Mouse (Mus musculus) liver, embryonic 15.5 days (tissue): ENCODE measurements around the gene Gpc2. TPM values are rescaled to one million over a fixed set of nuclear protein-coding genes. Genes with fewer than 3 reads are reported as not detected.

Experiments used
- ATAC-seq: fragments of 200-750 bp; cut with Nextera tagmentation; 2 replicates; pipeline ENCODE4 v1.8.0; 2017; ENCODE audit warnings: moderate number of reproducible peaks, mild to moderate bottlenecking, moderate library complexity; ENCODE audit not compliant: insufficient read depth
- H3K27ac ChIP-seq: fragments of 300-500 bp; sonication (generic); replicated peaks from 2 replicates; pipeline ENCODE4 v1.5.1; 2015; ENCODE audit warnings: mild to moderate bottlenecking, inconsistent platforms
- H3K27me3 ChIP-seq: fragments of 300-500 bp; sonication (generic); 2 replicates; pipeline ENCODE4 v1.6.1; 2015; ENCODE audit warnings: mild to moderate bottlenecking, inconsistent platforms
- H3K36me3 ChIP-seq: fragments of 300-500 bp; sonication (generic); replicated peaks from 2 replicates; pipeline ENCODE4 v1.6.1; 2015; ENCODE audit warnings: moderate library complexity, mild to moderate bottlenecking, inconsistent platforms
- H3K4me1 ChIP-seq: fragments of 300-500 bp; sonication (generic); replicated peaks from 2 replicates; pipeline ENCODE4 v1.6.1; 2015; ENCODE audit warnings: inconsistent platforms
- H3K4me2 ChIP-seq: fragments of 300-500 bp; sonication (generic); 2 replicates; pipeline ENCODE4 v1.6.1; 2015; ENCODE audit warnings: moderate library complexity, mild to moderate bottlenecking, inconsistent platforms
- H3K4me3 ChIP-seq: fragments of 300-500 bp; sonication (generic); replicated peaks from 2 replicates; pipeline ENCODE4 v1.5.1; 2015; ENCODE audit warnings: mild to moderate bottlenecking, inconsistent platforms
- H3K9ac ChIP-seq: fragments of 300-500 bp; sonication (generic); 2 replicates; pipeline ENCODE4 v1.6.1; 2015; ENCODE audit warnings: moderate library complexity, mild to moderate bottlenecking, inconsistent platforms
- H3K9me3 ChIP-seq: fragments of 300-500 bp; sonication (generic); replicated peaks from 2 replicates; pipeline ENCODE4 v1.6.1; 2016; ENCODE audit warnings: inconsistent platforms
- WGBS: fragments of 180-500 bp; shearing (Covaris S2); methylation state at CpG from one replicate; pipeline ENCODE4 v1.1.7; 2015; ENCODE audit warnings: mixed read lengths; ENCODE audit not compliant: insufficient replicate concordance; 5-methylcytosine and 5-hydroxymethylcytosine counted together
- polyA plus RNA-seq: library from polyadenylated mRNA; unstranded; fragments of >200 nt; fragmentation: Nextera tagmentation; extraction: Ambion mirVana; gene quantifications from 2 replicates; pipeline ENCODE4 v1.2.1, GENCODE M21; 2015

Gpc2 gene
- polyA plus RNA-seq, 1 experiment from 2014 or later: 0.45 TPM

DNA sequence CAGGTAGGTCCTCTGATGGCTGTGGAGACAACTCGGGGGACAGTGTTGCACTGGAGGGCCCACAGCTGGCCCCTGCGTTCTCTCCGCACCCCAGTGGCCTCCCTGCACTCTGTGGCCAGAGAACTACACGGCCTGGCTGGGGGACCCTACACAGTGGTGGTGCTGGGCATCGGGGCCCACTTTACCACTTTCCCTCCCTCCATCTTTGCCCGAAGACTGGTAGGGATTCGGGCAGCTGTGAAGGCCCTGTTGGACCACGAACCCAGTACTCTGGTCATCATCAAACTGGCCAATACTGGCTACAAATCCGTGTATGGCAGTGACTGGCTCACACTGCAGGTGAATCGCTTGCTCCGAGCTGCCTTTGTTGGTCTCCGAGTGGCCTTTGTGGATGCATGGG is 28.7 kb downstream of the Gpc2 start:
- no peaks in the 10 kb centered on the region for H3K36me3 ChIP-seq
- H3K4me3 ChIP-seq: no peak overlapping the region
- 70% methylated on average over 12 of the region's 12 CpGs for WGBS
- no peak for ATAC-seq
- peaks cover 12% of the 10 kb centered on the region for H3K4me1 ChIP-seq
- no peak overlapping the region for H3K27ac ChIP-seq
- H3K27me3 ChIP-seq: no peaks in the 10 kb centered on the region
- H3K4me2 ChIP-seq: no peak overlapping the region
- H3K9ac ChIP-seq: no peak overlapping the region
- no peaks in the 10 kb centered on the region for H3K9me3 ChIP-seq

DNA sequence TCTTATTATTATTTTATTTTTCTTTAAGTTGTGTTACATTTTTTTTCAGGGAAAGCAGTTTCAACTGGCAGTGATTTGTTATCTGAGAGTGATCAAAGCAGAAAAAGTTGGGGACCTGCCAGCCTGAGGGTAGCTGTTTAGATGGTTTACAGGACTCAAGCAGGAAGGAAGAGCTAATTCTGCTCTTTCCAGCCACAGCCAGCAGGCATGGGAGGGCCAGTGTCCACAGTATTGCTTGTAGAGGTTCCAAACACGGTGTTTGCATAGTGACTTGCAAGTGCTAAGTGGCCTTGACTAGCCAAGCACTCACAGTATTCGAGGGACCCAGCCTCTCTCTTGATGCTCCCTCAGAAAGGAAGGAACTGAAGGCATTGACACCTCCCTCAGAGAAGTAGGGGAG is 38.3 kb downstream of the Gpc2 start:
- Histone ChIP-seq H3K27me3 (no peaks in the 10 kb centered on the region), H3K36me3 (no peaks in the 10 kb centered on the region), H3K4me1 (no peaks in the 10 kb centered on the region), H3K9ac (no peak overlapping the region), H3K9me3 (no peaks in the 10 kb centered on the region), H3K4me2 (no peak overlapping the region), H3K27ac (no peak overlapping the region), H3K4me3 (no peak overlapping the region)
- 6% methylated on average over 2 of the region's 2 CpGs for WGBS
- ATAC-seq: no peak

DNA sequence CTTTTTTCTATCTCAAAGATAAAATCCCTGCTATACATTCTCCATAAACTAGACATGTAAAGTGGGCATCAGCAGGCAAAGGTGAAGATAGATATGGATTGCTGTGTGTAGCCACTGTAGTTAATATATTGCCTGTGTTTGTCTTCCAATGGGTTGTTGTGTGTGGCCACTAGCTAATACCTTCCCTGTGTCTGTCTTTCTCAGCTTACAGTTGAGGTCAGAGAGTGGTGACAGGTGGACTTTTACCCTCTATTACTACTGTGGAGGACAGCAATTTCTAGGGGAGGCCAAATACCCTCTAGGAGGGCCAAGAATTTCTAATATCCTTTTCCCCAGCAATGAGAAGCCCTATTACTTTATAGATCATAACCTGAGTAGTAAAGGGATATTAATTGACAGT is 45.6 kb downstream of the Gpc2 start:
- no peak overlapping the region for H3K4me2 ChIP-seq
- H3K9me3 ChIP-seq: no peaks in the 10 kb centered on the region
- H3K4me3 ChIP-seq: no peak overlapping the region
- no peak for ATAC-seq
- H3K36me3 ChIP-seq: no peaks in the 10 kb centered on the region
- no peaks in the 10 kb centered on the region for H3K4me1 ChIP-seq
- no peak overlapping the region for H3K9ac ChIP-seq
- H3K27me3 ChIP-seq: no peaks in the 10 kb centered on the region
- no peak overlapping the region for H3K27ac ChIP-seq

DNA sequence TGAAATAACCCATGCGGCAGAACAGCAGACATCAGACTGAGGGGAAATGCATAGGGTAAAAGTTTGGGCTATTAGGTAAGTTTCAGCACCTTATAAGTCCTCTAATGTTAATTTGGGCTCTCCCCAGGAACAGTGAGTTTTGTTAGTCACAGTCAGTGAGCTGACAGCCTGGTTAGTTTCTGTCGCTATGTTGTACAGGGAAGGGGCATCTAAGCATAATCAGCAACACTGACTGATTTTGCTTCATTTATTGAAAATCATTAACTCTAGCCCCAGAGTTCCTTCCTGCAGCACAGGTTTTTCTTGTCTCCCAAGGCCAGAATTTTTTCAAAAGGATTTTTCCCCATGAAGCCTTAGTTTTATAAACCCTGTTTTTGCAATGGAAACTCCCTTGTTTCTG is 46.0 kb downstream of the Gpc2 start:
- WGBS: 84% methylated on average over 2 of the region's 2 CpGs
- H3K27ac ChIP-seq: no peak overlapping the region
- H3K4me1 ChIP-seq: no peaks in the 10 kb centered on the region
- H3K9ac ChIP-seq: no peak overlapping the region
- no peaks in the 10 kb centered on the region for H3K36me3 ChIP-seq
- no peaks in the 10 kb centered on the region for H3K9me3 ChIP-seq
- no peak overlapping the region for H3K4me2 ChIP-seq
- H3K4me3 ChIP-seq: no peak overlapping the region
- no peak for ATAC-seq
- H3K27me3 ChIP-seq: no peaks in the 10 kb centered on the region

DNA sequence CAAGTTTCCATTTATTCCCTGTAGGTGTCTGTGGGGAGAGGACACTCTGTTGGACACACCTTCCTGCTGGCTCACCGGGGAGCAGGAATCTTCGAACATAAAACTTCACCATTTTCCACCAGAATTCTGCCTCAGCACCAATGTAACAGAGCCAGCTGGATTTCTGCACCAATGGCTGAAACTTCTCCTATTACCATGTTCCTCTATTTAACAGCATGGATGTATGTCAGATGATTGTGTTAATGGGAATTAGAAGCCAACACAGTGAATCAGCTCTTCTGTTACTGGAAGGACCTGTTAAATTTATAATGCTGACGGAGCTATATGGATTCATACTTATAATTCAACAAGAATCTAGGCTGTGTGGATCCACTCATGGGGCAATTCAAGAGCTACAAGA is 50.3 kb downstream of the Gpc2 start:
- 80% methylated on average over 3 of the region's 3 CpGs for WGBS
- no peak overlapping the region for H3K9ac ChIP-seq
- no peak overlapping the region for H3K4me2 ChIP-seq
- no peaks in the 10 kb centered on the region for H3K9me3 ChIP-seq
- H3K27me3 ChIP-seq: no peaks in the 10 kb centered on the region
- H3K4me1 ChIP-seq: no peaks in the 10 kb centered on the region
- ATAC-seq: no peak
- H3K4me3 ChIP-seq: no peak overlapping the region
- H3K27ac ChIP-seq: no peak overlapping the region
- no peaks in the 10 kb centered on the region for H3K36me3 ChIP-seq

DNA sequence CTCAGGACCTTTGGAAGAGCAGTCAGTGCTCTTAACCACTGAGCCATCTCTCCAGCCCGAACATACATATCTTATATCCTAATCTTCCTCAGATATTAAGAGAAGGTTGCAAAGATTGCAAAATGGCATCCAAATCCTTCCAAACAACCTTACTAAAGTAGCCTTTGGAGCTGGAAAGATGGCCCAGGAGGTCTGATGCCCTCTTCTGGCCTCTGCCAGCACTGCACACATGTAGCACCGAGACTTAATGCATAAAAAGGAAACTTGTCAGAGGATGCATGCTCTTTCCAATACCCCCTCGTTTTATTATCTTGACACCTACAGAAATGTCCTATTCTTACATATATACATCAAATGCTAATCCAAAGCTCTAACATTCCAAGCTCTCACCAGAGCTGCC is 51.8 kb downstream of the Gpc2 start:
- H3K27me3 ChIP-seq: no peaks in the 10 kb centered on the region
- H3K4me3 ChIP-seq: no peak overlapping the region
- no peaks in the 10 kb centered on the region for H3K36me3 ChIP-seq
- H3K9me3 ChIP-seq: no peaks in the 10 kb centered on the region
- no peak overlapping the region for H3K4me2 ChIP-seq
- 24% methylated on average over 3 of the region's 3 CpGs for WGBS
- no peak for ATAC-seq
- no peaks in the 10 kb centered on the region for H3K4me1 ChIP-seq
- no peak overlapping the region for H3K9ac ChIP-seq
- no peak overlapping the region for H3K27ac ChIP-seq

DNA sequence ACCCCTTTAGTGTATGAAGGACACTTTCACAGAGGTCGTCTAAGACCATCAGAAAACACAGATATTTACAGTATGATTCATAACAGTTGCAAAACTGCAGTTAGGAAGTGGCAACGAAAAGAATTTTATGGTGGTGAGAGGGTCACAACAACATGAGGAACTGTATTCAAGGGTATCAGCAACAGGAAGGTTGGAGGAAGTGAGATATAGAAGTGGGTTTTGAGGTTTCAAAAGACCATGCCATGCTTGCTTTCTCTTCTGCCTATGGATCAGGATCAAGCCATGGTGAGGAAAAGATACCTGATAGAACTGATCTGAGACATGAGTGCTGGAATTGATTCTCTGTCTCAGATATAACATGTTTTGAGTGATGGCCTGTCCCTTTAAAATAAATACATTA is 52.4 kb downstream of the Gpc2 start:
- Histone ChIP-seq H3K4me1 (no peaks in the 10 kb centered on the region), H3K9me3 (no peaks in the 10 kb centered on the region), H3K9ac (no peak overlapping the region), H3K27me3 (no peaks in the 10 kb centered on the region), H3K36me3 (no peaks in the 10 kb centered on the region), H3K4me3 (no peak overlapping the region), H3K27ac (no peak overlapping the region), H3K4me2 (no peak overlapping the region)
- WGBS: 14% methylated on average over 2 of the region's 2 CpGs
- ATAC-seq: no peak

DNA sequence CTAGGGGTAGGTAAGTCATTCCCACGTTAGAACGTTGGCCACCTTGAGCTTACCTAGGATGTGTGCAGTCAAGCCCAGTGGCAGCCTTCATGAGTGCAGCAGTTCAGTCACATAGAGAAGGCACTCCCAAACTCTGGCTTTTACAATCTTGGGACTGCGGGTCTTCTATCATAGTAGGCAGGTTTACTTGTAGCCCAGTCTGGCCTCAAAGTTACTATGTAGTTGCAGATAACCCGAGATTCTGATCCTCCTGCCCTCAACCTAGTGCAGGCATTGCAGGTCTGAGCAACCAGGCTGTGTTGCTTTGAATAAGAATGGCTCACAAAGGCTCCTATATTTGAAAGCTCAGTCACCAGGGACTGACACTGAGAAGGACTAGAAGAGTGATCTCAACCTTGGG is 53.3 kb downstream of the Gpc2 start:
- no peaks in the 10 kb centered on the region for H3K9me3 ChIP-seq
- H3K27ac ChIP-seq: no peak overlapping the region
- H3K4me2 ChIP-seq: no peak overlapping the region
- ATAC-seq: no peak
- H3K4me3 ChIP-seq: no peak overlapping the region
- H3K27me3 ChIP-seq: no peaks in the 10 kb centered on the region
- no peaks in the 10 kb centered on the region for H3K36me3 ChIP-seq
- 34% methylated on average over 4 of the region's 4 CpGs for WGBS
- H3K4me1 ChIP-seq: no peaks in the 10 kb centered on the region
- H3K9ac ChIP-seq: no peak overlapping the region

DNA sequence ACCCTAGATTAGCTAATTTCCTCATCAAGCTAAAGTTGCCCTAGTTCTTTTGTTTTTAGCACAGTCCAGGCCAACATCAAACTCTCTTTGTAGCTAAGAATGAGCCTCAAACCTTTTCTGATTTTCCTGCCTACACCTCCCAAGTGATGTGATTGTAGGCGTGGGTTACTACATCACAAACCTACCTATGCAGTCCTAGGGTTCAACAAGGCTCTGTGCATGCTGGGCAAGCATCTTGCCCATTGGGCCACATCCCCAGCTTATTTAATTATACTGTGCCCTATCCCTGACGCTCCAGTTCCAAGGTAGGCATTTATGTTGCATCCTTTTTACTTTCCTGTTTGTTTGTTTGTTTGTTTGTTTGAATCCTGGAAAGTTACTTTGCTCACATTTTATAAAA is 54.1 kb downstream of the Gpc2 start, which contains the start of gene Nxpe5:
Gene Nxpe5, plus strand, starts transcription at position 199 of the 400 bp plus-strand sequence.
- WGBS: 49% methylated on average over 2 of the region's 2 CpGs
- H3K4me1 ChIP-seq: no peaks in the 10 kb centered on the region
- no peak within 1 kb of the TSS for H3K27ac ChIP-seq

More for the DNA sequence above, 54.1 kb downstream of the Gpc2 start, which contains the start of gene Nxpe5:
- H3K36me3 ChIP-seq: no peaks in the 10 kb centered on the region
- H3K4me2 ChIP-seq: no peak within 1 kb of the TSS
- no peaks in the 10 kb centered on the region for H3K27me3 ChIP-seq
- no peak within 1 kb of the TSS for H3K9ac ChIP-seq
- H3K9me3 ChIP-seq: no peaks in the 10 kb centered on the region
- ATAC-seq: no peak
- H3K4me3 ChIP-seq: no peak within 1 kb of the TSS

Other genes starting within 250 kb of the Gpc2 start
- gene Smok3c, start 226.8 kb downstream of the Gpc2 start, polyA plus RNA-seq: not detected in 2 replicates
- gene Zkscan1, start 194.9 kb downstream of the Gpc2 start, polyA plus RNA-seq: 3.7 and 3.8 TPM in 2 replicates
- gene Zscan21, start 163.1 kb downstream of the Gpc2 start, polyA plus RNA-seq: 14.6 and 16.8 TPM in 2 replicates
- 4.2 and 5.1 TPM in 2 replicates for gene Zfp113, start 124.3 kb downstream of the Gpc2 start, polyA plus RNA-seq
- 159 and 170 TPM in 2 replicates for gene Cops6, start 118.9 kb downstream of the Gpc2 start, polyA plus RNA-seq
- 5.3 and 6.0 TPM in 2 replicates for gene Ap4m1, start 108.0 kb downstream of the Gpc2 start, polyA plus RNA-seq
- gene Mcm7, start 107.6 kb downstream of the Gpc2 start, polyA plus RNA-seq: 174 and 176 TPM in 2 replicates
- 36.8 and 37.9 TPM in 2 replicates for gene Taf6, start 92.6 kb downstream of the Gpc2 start, polyA plus RNA-seq
- 12.7 and 13.4 TPM in 2 replicates for gene Cnpy4, start 92.5 kb downstream of the Gpc2 start, polyA plus RNA-seq
- 2.9 and 3.0 TPM in 2 replicates for gene Mblac1, start 85.7 kb downstream of the Gpc2 start, polyA plus RNA-seq
- 0.08 TPM in 2 replicates for gene Nxpe5, start 54.1 kb downstream of the Gpc2 start, polyA plus RNA-seq
- gene Lamtor4, start 24.5 kb downstream of the Gpc2 start, polyA plus RNA-seq: 35.3 and 36.0 TPM in 2 replicates
- gene BC037034, start 16.0 kb downstream of the Gpc2 start, polyA plus RNA-seq: 2.5 and 3.6 TPM in 2 replicates
- 0.07 and 0.26 TPM in 2 replicates for gene Gal3st4, start 7.2 kb downstream of the Gpc2 start, polyA plus RNA-seq
- not detected in 2 replicates for gene Gm43720, start within 50 bp of the Gpc2 start, polyA plus RNA-seq
- gene Stag3, start 235 bp upstream of the Gpc2 start, polyA plus RNA-seq: 1.3 and 1.8 TPM in 2 replicates
- 0.53 and 0.78 TPM in 2 replicates for gene Pvrig, start 62.0 kb upstream of the Gpc2 start, polyA plus RNA-seq
- gene Zfp157, start 161.5 kb upstream of the Gpc2 start, polyA plus RNA-seq: 4.7 and 5.7 TPM in 2 replicates